Mouse (Mus musculus) embryonic fibroblast, embryonic 13.5 days (primary cell): ENCODE data around the gene Tenm4. TPM values are rescaled to one million over a fixed set of nuclear protein-coding genes. Genes with fewer than 3 reads are reported as not detected.

Experiments used
- H3K27ac ChIP-seq: 2 replicates; pipeline ENCODE4 v1.5.1; 2012; ENCODE audit warnings: low read length, control low read depth, inconsistent platforms; ENCODE audit not compliant: insufficient read depth
- H3K4me1 ChIP-seq: 2 replicates; pipeline ENCODE4 v1.6.1; 2011; ENCODE audit warnings: low read length; ENCODE audit not compliant: control insufficient read depth, insufficient read depth
- H3K4me3 ChIP-seq: 2 replicates; pipeline ENCODE4 v1.5.1; 2011; ENCODE audit warnings: mild to moderate bottlenecking, control low read depth, low read length; ENCODE audit not compliant: insufficient read depth
- CTCF ChIP-seq: IDR thresholded peaks from 2 replicates; pipeline ENCODE4 v1.5.1; 2011; ENCODE audit warnings: mild to moderate bottlenecking, control low read depth, low read length, moderate library complexity, borderline replicate concordance; ENCODE audit not compliant: insufficient read depth
- POLR2A ChIP-seq: IDR thresholded peaks from 2 replicates; pipeline ENCODE4 v1.6.1; 2011; ENCODE audit warnings: low read depth, mild to moderate bottlenecking, control low read depth, low read length, moderate library complexity
- polyA plus RNA-seq: library from polyadenylated mRNA; stranded (reverse); fragments of >200 nt; gene quantifications from 2 replicates; pipeline ENCODE4 v1.2.4, GENCODE M21; 2011; ENCODE audit warnings: low read depth; ENCODE audit not compliant: missing spikeins, insufficient read length

The Tenm4 gene
- polyA plus RNA-seq, 1 experiment, result 17.3 TPM

DNA sequence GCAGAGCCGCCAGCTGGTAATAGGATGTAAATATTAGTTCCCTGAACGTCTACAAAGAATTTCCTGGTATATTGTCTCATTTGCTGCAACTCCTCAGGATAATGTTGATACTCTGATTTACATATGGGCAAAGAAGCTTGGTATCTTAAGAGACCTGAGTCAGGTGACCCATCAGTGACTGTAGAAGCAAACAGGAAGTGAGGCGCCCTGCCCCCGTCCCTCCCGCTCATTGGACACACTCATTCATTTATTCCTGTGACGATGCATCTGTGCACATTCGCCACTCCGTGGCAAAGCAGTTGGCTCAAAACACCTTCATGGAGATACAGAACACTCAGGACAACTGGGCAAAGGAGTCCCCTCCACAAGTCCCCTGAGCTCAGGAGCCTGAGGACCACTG is 699.4 kb downstream of the Tenm4 start:
- TF ChIP-seq CTCF (no peak), POLR2A (no peak)
- no peak overlapping the region for H3K27ac ChIP-seq

DNA sequence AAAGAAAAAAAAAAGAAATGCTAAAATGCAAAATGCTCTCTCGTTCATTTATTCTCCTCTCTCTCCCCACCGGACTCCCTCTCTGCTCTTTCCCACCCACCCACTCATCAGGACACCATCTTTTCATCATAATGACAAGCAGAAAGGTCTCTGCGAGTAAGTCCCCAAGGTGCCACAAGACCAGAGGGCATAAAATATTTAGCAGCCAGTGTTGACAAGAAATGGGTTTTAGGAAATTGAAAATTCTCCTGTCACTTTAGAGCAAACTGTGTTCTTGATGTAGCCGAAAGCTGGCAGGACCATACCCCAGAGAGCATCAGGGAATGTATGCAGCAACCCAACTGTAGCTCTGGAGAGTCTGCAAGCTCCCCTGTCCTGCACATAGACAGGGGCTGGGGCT is 700.0 kb downstream of the Tenm4 start:
- Histone ChIP-seq H3K27ac (no peak overlapping the region), H3K4me3 (no peak overlapping the region), H3K4me1 (no peaks in the 10 kb centered on the region)
- TF ChIP-seq CTCF, result no peak

More for the DNA sequence above, 699.4 kb downstream of the Tenm4 start:
- no peaks in the 10 kb centered on the region for H3K4me1 ChIP-seq
- H3K4me3 ChIP-seq, result no peak overlapping the region

GRCm38 (mm10) chr7:96878511-96879276 is 707.6 kb downstream of the Tenm4 start:
- TF ChIP-seq CTCF, result no peak
- TF ChIP-seq POLR2A, result no peak
- peaks cover 6% of the 10 kb centered on the region for H3K4me1 ChIP-seq
- H3K4me3 ChIP-seq, result no peak overlapping the region
- peak overlapping the region; percentile 63 for H3K27ac ChIP-seq

DNA sequence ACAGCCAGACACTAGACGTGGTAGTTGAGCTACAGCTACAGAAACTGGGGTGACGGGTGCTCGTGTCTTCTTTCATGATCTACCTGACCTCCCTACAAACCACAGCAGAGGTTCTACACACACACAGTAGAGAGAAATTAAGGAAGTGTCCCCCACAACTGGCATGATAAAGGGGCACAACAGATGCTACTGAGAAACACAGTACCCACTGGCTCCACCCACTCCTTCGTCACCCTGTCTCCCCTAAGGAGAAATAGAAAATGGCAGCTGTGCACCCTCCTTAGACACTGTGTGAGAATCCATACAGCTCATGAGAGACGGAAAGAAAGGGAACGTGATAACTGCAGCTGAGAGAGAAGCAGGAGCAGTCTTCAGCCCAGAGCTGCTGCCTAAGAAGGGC is 708.5 kb downstream of the Tenm4 start:
- TF ChIP-seq CTCF (no peak), POLR2A (no peak)
- Histone ChIP-seq H3K27ac (no peak overlapping the region), H3K4me1 (peaks cover 6% of the 10 kb centered on the region), H3K4me3 (no peak overlapping the region)

DNA sequence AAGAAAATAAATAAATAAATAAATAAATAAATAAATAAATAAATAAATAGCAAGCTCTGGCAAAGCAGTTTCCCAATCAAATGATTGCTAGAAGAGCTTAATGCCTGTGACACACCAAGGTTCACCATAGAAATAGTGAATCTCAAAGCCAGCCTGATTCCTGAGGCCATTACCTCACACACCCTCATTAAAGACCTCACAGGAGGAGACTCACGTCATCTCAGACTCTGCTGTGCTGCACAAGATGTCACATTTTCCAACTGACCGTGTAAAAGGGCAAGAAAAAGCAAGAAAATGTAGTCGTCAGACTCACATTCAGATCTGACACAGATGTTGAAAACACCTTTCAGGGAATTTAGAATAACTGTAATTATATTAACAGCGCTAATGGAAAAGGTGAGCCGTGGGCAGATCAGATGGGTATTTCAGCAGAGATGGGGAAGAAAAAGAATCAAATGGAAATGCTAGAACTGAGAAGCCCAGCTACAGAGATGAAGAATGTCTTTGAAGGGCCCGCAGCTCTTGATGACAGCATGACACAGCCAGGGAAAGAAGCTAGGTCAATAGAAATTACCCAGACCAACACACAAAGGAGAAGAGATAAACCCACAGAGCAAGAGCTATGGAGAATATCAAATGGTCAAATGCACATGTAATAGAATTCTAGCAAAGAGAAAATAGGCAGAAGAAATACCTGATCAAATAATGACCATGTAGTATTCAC is 709.3 kb downstream of the Tenm4 start:
- peaks cover 6% of the 10 kb centered on the region for H3K4me1 ChIP-seq
- TF ChIP-seq CTCF (no peak), POLR2A (no peak)
- H3K4me3 ChIP-seq, result no peak overlapping the region
- H3K27ac ChIP-seq, result no peak overlapping the region

GRCm38 (mm10) chr7:96883297-96883696 is 712.3 kb downstream of the Tenm4 start:
- Histone ChIP-seq H3K4me3 (no peak overlapping the region), H3K4me1 (peaks cover 6% of the 10 kb centered on the region), H3K27ac (no peak overlapping the region)
- TF ChIP-seq POLR2A (no peak), CTCF (no peak)

GRCm38 (mm10) chr7:96887088-96887654 is 716.1 kb downstream of the Tenm4 start:
- no peak overlapping the region for H3K4me3 ChIP-seq
- H3K27ac ChIP-seq, result no peak overlapping the region
- H3K4me1 ChIP-seq, result no peaks in the 10 kb centered on the region
- TF ChIP-seq CTCF (no peak), POLR2A (no peak)

- no peak overlapping the region for H3K27ac ChIP-seq
- no peak for TF ChIP-seq CTCF
- no peak for TF ChIP-seq POLR2A
- no peaks in the 10 kb centered on the region for H3K4me1 ChIP-seq
- H3K4me3 ChIP-seq, result no peak overlapping the region
Measured at GRCm38 (mm10) chr7:96889061-96890034, 718.3 kb downstream of the Tenm4 start.

- TF ChIP-seq POLR2A (no peak), CTCF (no peak)
- H3K4me3 ChIP-seq, result no peak overlapping the region
- no peaks in the 10 kb centered on the region for H3K4me1 ChIP-seq
- H3K27ac ChIP-seq, result no peak overlapping the region
Measured at GRCm38 (mm10) chr7:96890035-96890621, 719.1 kb downstream of the Tenm4 start.
